In genomic region chr7:46548124-46548523, GRCm38 (mm10) we compare ENCODE assay signal across 24 mouse cellular contexts.
"Had no signal": no experiment of that assay in that cellular context is flagged by ENCODE, and none has a peak within 500 bp of the region (broad histone marks: within the 10 kb centered on the region; RNA-seq: fewer than 3 reads in every experiment).

No protein-coding gene starts in this region.

- H3K4me2 ChIP-seq: heart, embryonic 12.5 days; hindbrain, embryonic 12.5 days; hindbrain, embryonic 14.5 days; intestine, embryonic 15.5 days; limb, embryonic 12.5 days had no signal

- H3K27ac ChIP-seq: gastrocnemius, adult 2 months; heart, embryonic 10.5 days; hindbrain, embryonic 10.5 days; hindbrain, embryonic 12.5 days; hindbrain, embryonic 14.5 days; intestine, embryonic 15.5 days; layer of hippocampus, adult 2 months; left cerebral cortex, adult 2 months; limb, embryonic 10.5 days; limb, embryonic 12.5 days had no signal

- ATAC-seq: hindbrain, embryonic 16.5 days; inflammation-experienced regulatory T-cells, adult 6 months; intestine, embryonic 15.5 days; intestine, postnatal 0 days had no signal

- H3K9me3 ChIP-seq: heart, embryonic 10.5 days; heart, embryonic 12.5 days; hindbrain, embryonic 10.5 days; hindbrain, embryonic 12.5 days; intestine, embryonic 15.5 days; limb, embryonic 10.5 days; limb, embryonic 12.5 days had no signal

- H3K9ac ChIP-seq: heart, embryonic 12.5 days; hindbrain, embryonic 12.5 days; hindbrain, embryonic 14.5 days; intestine, embryonic 15.5 days; limb, embryonic 12.5 days had no signal

- H3K27me3 ChIP-seq: heart, embryonic 12.5 days; hindbrain, embryonic 12.5 days; intestine, embryonic 15.5 days; limb, embryonic 12.5 days had no signal

- H3K4me1 ChIP-seq: intestine, embryonic 15.5 days; limb, embryonic 12.5 days had no signal

- DNase-seq: gastrocnemius, adult 2 months; gastrocnemius, postnatal 10 days; gastrocnemius, postnatal 25 days; heart, adult 18-20 months; heart, postnatal 10 days; heart, postnatal 4 days; kidney, adult 18-20 months; kidney, adult 8-10 months; kidney, postnatal 10 days; kidney, postnatal 25 days; kidney, postnatal 4 days had no signal

- H3K36me3 ChIP-seq: heart, embryonic 10.5 days; heart, embryonic 12.5 days; hindbrain, embryonic 10.5 days; hindbrain, embryonic 12.5 days; intestine, embryonic 15.5 days; limb, embryonic 10.5 days; limb, embryonic 12.5 days had no signal

- H3K4me3 ChIP-seq: gastrocnemius, adult 2 months; heart, embryonic 10.5 days; heart, embryonic 12.5 days; hindbrain, embryonic 10.5 days; hindbrain, embryonic 12.5 days; intestine, embryonic 15.5 days; layer of hippocampus, adult 2 months; left cerebral cortex, adult 2 months; limb, embryonic 10.5 days; limb, embryonic 12.5 days had no signal
